Mouse (Mus musculus): ENCODE measurements around the gene Ubb. TPM values are rescaled to one million over a fixed set of nuclear protein-coding genes. Genes with fewer than 3 reads are reported as not detected.

Gene Ubb
- polyA plus RNA-seq, 1 experiment: 1,633 TPM

GRCm38 (mm10) chr11:62540969-62541368 lies 10.0 kb upstream of the Ubb start:
- TF ChIP-seq MYOG (IDR thresholded peaks at IDR 0.05; ENCODE audit: control insufficient read depth, extremely low read depth, insufficient read length): no peak
- no peak for TF ChIP-seq CEBPB (IDR thresholded peaks at IDR 0.05; ENCODE audit: low read depth)
- no peak for TF ChIP-seq FOSL1 (IDR thresholded peaks at IDR 0.05; ENCODE audit: insufficient read depth, low read length, poor library complexity, severe bottlenecking)
- TF ChIP-seq MYOD1 (IDR thresholded peaks at IDR 0.05; ENCODE audit: control insufficient read depth, insufficient read length, low read depth): no peak
- no peak for TF ChIP-seq MAX (IDR thresholded peaks at IDR 0.05)
- TF ChIP-seq USF1 (IDR thresholded peaks at IDR 0.05; ENCODE audit: low read depth): no peak
- TF ChIP-seq CTCF (IDR thresholded peaks at IDR 0.05; ENCODE audit: control insufficient read depth, insufficient read depth, insufficient read length): no peak

GRCm38 (mm10) chr11:62541581-62541980 lies 9.4 kb upstream of the Ubb start:
- Histone ChIP-seq H3K79me3 (ENCODE audit: low read depth) (no peaks in the 10 kb centered on the region), H3K4me3 (ENCODE audit: insufficient read depth, poor library complexity, severe bottlenecking) (no peak overlapping the region), H3ac (ENCODE audit: control insufficient read depth, insufficient read length, low read depth) (no peak overlapping the region), H3K27me3 (ENCODE audit: control insufficient read depth, insufficient read depth, insufficient read length) (no peaks in the 10 kb centered on the region), H3K36me3 (ENCODE audit: control insufficient read depth, insufficient read depth) (no peaks in the 10 kb centered on the region), H3K79me2 (ENCODE audit: control insufficient read depth, insufficient read depth) (peaks cover 10% of the 10 kb centered on the region)
- TF ChIP-seq USF1 (IDR thresholded peaks at IDR 0.05; ENCODE audit: low read depth) (no peak), CEBPB (IDR thresholded peaks at IDR 0.05; ENCODE audit: low read depth) (no peak), MAX (IDR thresholded peaks at IDR 0.05) (no peak), MYOG (IDR thresholded peaks at IDR 0.05; ENCODE audit: control insufficient read depth, extremely low read depth, insufficient read length) (no peak), FOSL1 (IDR thresholded peaks at IDR 0.05; ENCODE audit: insufficient read depth, low read length, poor library complexity, severe bottlenecking) (no peak), MYOD1 (IDR thresholded peaks at IDR 0.05; ENCODE audit: control insufficient read depth, insufficient read length, low read depth) (no peak), CTCF (IDR thresholded peaks at IDR 0.05; ENCODE audit: control insufficient read depth, insufficient read depth, insufficient read length) (no peak)

More at GRCm38 (mm10) chr11:62540969-62541368, 10.0 kb upstream of the Ubb start:
- no peaks in the 10 kb centered on the region for H3K27me3 ChIP-seq (ENCODE audit: control insufficient read depth, insufficient read depth, insufficient read length)
- no peak overlapping the region for H3ac ChIP-seq (ENCODE audit: control insufficient read depth, insufficient read length, low read depth)
- peaks cover 10% of the 10 kb centered on the region for H3K79me2 ChIP-seq (ENCODE audit: control insufficient read depth, insufficient read depth)
- H3K79me3 ChIP-seq (ENCODE audit: low read depth): no peaks in the 10 kb centered on the region
- no peaks in the 10 kb centered on the region for H3K36me3 ChIP-seq (ENCODE audit: control insufficient read depth, insufficient read depth)
- H3K4me3 ChIP-seq (ENCODE audit: insufficient read depth, poor library complexity, severe bottlenecking): no peak overlapping the region

- Histone ChIP-seq H3K79me3 (ENCODE audit: low read depth) (no peaks in the 10 kb centered on the region), H3K79me2 (ENCODE audit: control insufficient read depth, insufficient read depth) (no peaks in the 10 kb centered on the region), H3K27me3 (ENCODE audit: control insufficient read depth, insufficient read depth, insufficient read length) (no peaks in the 10 kb centered on the region), H3K36me3 (ENCODE audit: control insufficient read depth, insufficient read depth) (no peaks in the 10 kb centered on the region), H3ac (ENCODE audit: control insufficient read depth, insufficient read length, low read depth) (no peak overlapping the region), H3K4me3 (ENCODE audit: insufficient read depth, poor library complexity, severe bottlenecking) (no peak overlapping the region)
- TF ChIP-seq CTCF (IDR thresholded peaks at IDR 0.05; ENCODE audit: control insufficient read depth, insufficient read depth, insufficient read length) (no peak), FOSL1 (IDR thresholded peaks at IDR 0.05; ENCODE audit: insufficient read depth, low read length, poor library complexity, severe bottlenecking) (no peak), MYOG (IDR thresholded peaks at IDR 0.05; ENCODE audit: control insufficient read depth, extremely low read depth, insufficient read length) (no peak), MYOD1 (IDR thresholded peaks at IDR 0.05; ENCODE audit: control insufficient read depth, insufficient read length, low read depth) (no peak), CEBPB (IDR thresholded peaks at IDR 0.05; ENCODE audit: low read depth) (no peak)
These were observed 7.0 kb upstream of the Ubb start for GRCm38 (mm10) chr11:62543991-62544390.

- H3K79me3 ChIP-seq (ENCODE audit: low read depth): peaks cover 27% of the 10 kb centered on the region
- no peak overlapping the region for H3ac ChIP-seq (ENCODE audit: control insufficient read depth, insufficient read length, low read depth)
- H3K36me3 ChIP-seq (ENCODE audit: control insufficient read depth, insufficient read depth): peaks cover 21% of the 10 kb centered on the region
- no peaks in the 10 kb centered on the region for H3K27me3 ChIP-seq (ENCODE audit: control insufficient read depth, insufficient read depth, insufficient read length)
- peak overlapping the region; percentile 74 for H3K4me3 ChIP-seq (ENCODE audit: insufficient read depth, poor library complexity, severe bottlenecking)
- TF ChIP-seq MYOG (IDR thresholded peaks at IDR 0.05; ENCODE audit: control insufficient read depth, extremely low read depth, insufficient read length) (no peak), CEBPB (IDR thresholded peaks at IDR 0.05; ENCODE audit: low read depth) (peak; percentile 5), MAX (IDR thresholded peaks at IDR 0.05) (no peak)
- H3K79me2 ChIP-seq (ENCODE audit: control insufficient read depth, insufficient read depth): peaks cover 40% of the 10 kb centered on the region
These were observed 1.2 kb upstream of the Ubb start for GRCm38 (mm10) chr11:62549782-62550181.

- no peaks in the 10 kb centered on the region for H3K27me3 ChIP-seq (ENCODE audit: control insufficient read depth, insufficient read depth, insufficient read length)
- TF ChIP-seq USF1 (IDR thresholded peaks at IDR 0.05; ENCODE audit: low read depth) (peak; percentile 58), CTCF (IDR thresholded peaks at IDR 0.05; ENCODE audit: control insufficient read depth, insufficient read depth, insufficient read length) (no peak)
These were observed 715 bp upstream of the Ubb start for GRCm38 (mm10) chr11:62550227-62550685.

GRCm38 (mm10) chr11:62551226-62552119 lies 502 bp downstream of the Ubb start:
- H3K79me3 ChIP-seq (ENCODE audit: low read depth): peaks cover 27% of the 10 kb centered on the region
- H3K79me2 ChIP-seq (ENCODE audit: control insufficient read depth, insufficient read depth): peaks cover 44% of the 10 kb centered on the region
- peak; percentile 74 for TF ChIP-seq MAX (IDR thresholded peaks at IDR 0.05)
- TF ChIP-seq USF1 (IDR thresholded peaks at IDR 0.05; ENCODE audit: low read depth): no peak
- TF ChIP-seq MYOG (IDR thresholded peaks at IDR 0.05; ENCODE audit: control insufficient read depth, extremely low read depth, insufficient read length): no peak
- peak overlapping the region; percentile 74 for H3K4me3 ChIP-seq (ENCODE audit: insufficient read depth, poor library complexity, severe bottlenecking)
- peaks cover 27% of the 10 kb centered on the region for H3K36me3 ChIP-seq (ENCODE audit: control insufficient read depth, insufficient read depth)
- H3ac ChIP-seq (ENCODE audit: control insufficient read depth, insufficient read length, low read depth): peak overlapping the region; percentile 68
- H3K27me3 ChIP-seq (ENCODE audit: control insufficient read depth, insufficient read depth, insufficient read length): no peaks in the 10 kb centered on the region

More at GRCm38 (mm10) chr11:62550227-62550685, 715 bp upstream of the Ubb start:
- H3K79me3 ChIP-seq (ENCODE audit: low read depth): peaks cover 27% of the 10 kb centered on the region
- peaks cover 26% of the 10 kb centered on the region for H3K36me3 ChIP-seq (ENCODE audit: control insufficient read depth, insufficient read depth)
- peak overlapping the region; percentile 83 for H3ac ChIP-seq (ENCODE audit: control insufficient read depth, insufficient read length, low read depth)
- H3K4me3 ChIP-seq (ENCODE audit: insufficient read depth, poor library complexity, severe bottlenecking): peak overlapping the region; percentile 74
- H3K79me2 ChIP-seq (ENCODE audit: control insufficient read depth, insufficient read depth): peaks cover 44% of the 10 kb centered on the region
